Mouse (Mus musculus): ENCODE data around the gene Tert. TPM values are rescaled to one million over a fixed set of nuclear protein-coding genes. Genes with fewer than 3 reads are reported as not detected.

The Tert gene
- polyA plus RNA-seq, 1 experiment from 2014 or later: 13.2 TPM

Other genes with a start within 250 kb of the Tert start
- 59.3 and 64.8 TPM in 2 replicates for gene Lpcat1, start 159.7 kb upstream of the Tert start, polyA plus RNA-seq (2016; fragmentation: Nextera tagmentation; extraction: Ambion mirVana)
- gene Slc6a3, start 90.2 kb upstream of the Tert start, polyA plus RNA-seq (2016; fragmentation: Nextera tagmentation; extraction: Ambion mirVana): 0.08 and 0.14 TPM in 2 replicates
- 127 and 130 TPM in 2 replicates for gene Clptm1l, start 22.9 kb upstream of the Tert start, polyA plus RNA-seq (2016; fragmentation: Nextera tagmentation; extraction: Ambion mirVana)
- not detected in 2 replicates for gene Slc6a18, start 51.1 kb downstream of the Tert start, polyA plus RNA-seq (2016; fragmentation: Nextera tagmentation; extraction: Ambion mirVana)
- 0.06 TPM in 1 of 2 replicates, not detected in the other for gene Slc6a19, start 78.0 kb downstream of the Tert start, polyA plus RNA-seq (2016; fragmentation: Nextera tagmentation; extraction: Ambion mirVana)
- gene Slc12a7, start 106.2 kb downstream of the Tert start, polyA plus RNA-seq (2016; fragmentation: Nextera tagmentation; extraction: Ambion mirVana): 40.1 and 40.6 TPM in 2 replicates
- 25.2 and 27.7 TPM in 2 replicates for gene Nkd2, start 220.7 kb downstream of the Tert start, polyA plus RNA-seq (2016; fragmentation: Nextera tagmentation; extraction: Ambion mirVana)